Mouse (Mus musculus) heart, postnatal 25 days (tissue): ENCODE measurements around the gene Rfwd3. TPM values are rescaled to one million over a fixed set of nuclear protein-coding genes. Genes with fewer than 3 reads are reported as not detected.
"Not testable (repeated sequence)": the region's sequence is repeated elsewhere in the genome, so short reads cannot be mapped to it uniquely, and the experiment has no call there.

Source experiments
- DNase-seq: peaks from one replicate; pipeline ENCODE4 v3.0.0; 2022; ENCODE audit warnings: low spot score
- intact Hi-C: fragments of 180-260 bp; cut with DNase I; formaldehyde crosslinking; loops from one replicate; pipeline ENCODE4 v1.15.1; 2025
- total RNA-seq, 2 experiments: library from RNA; stranded (reverse); gene quantifications; 2 replicates each; pipeline ENCODE4 v1.2.3; 2021

The Rfwd3 gene
- total RNA-seq, 2 experiments from 2014 or later, result 16.7 to 17.9 TPM

GRCm38 (mm10) chr8:111298011-111298410 lies 2.0 kb downstream of the Rfwd3 start:
- intact Hi-C loops, result loop anchor here (2.0 kb wide), 1 partner anchor 39 kb away; the partner anchor contains the start of gene Glg1

GRCm38 (mm10) chr8:111291733-111292132 lies 8.3 kb downstream of the Rfwd3 start:
- intact Hi-C loops, result no loop called here
- no peak for DNase-seq

More at GRCm38 (mm10) chr8:111298011-111298410, 2.0 kb downstream of the Rfwd3 start:
- DNase-seq, result no peak

GRCm38 (mm10) chr8:111290586-111290985 lies 9.4 kb downstream of the Rfwd3 start:
- intact Hi-C loops, result no loop called here
- DNase-seq, result no peak

- no peak for DNase-seq
- intact Hi-C loops, result no loop called here
Observed at GRCm38 (mm10) chr8:111285603-111286002, 14.4 kb downstream of the Rfwd3 start.

- no peak for DNase-seq
- intact Hi-C loops, result no loop called here
Observed at GRCm38 (mm10) chr8:111282093-111282492, 17.9 kb downstream of the Rfwd3 start.

GRCm38 (mm10) chr8:111268277-111268676 lies 31.7 kb downstream of the Rfwd3 start:
- intact Hi-C loops, result no loop called here
- no peak for DNase-seq

GRCm38 (mm10) chr8:111266161-111266560 lies 33.9 kb downstream of the Rfwd3 start:
- intact Hi-C loops, DNase-seq: not testable (repeated sequence)

- intact Hi-C loops, result no loop called here
Observed at GRCm38 (mm10) chr8:111264693-111265220, 35.3 kb downstream of the Rfwd3 start.

GRCm38 (mm10) chr8:111261981-111262381 lies 38.0 kb downstream of the Rfwd3 start:
- intact Hi-C loops, result no loop called here
- no peak for DNase-seq

More at GRCm38 (mm10) chr8:111264693-111265220, 35.3 kb downstream of the Rfwd3 start:
- DNase-seq, result no peak

GRCm38 (mm10) chr8:111260251-111260650 lies 39.8 kb downstream of the Rfwd3 start:
- intact Hi-C loops, result no loop called here

GRCm38 (mm10) chr8:111259408-111259741 lies 40.6 kb downstream of the Rfwd3 start:
- intact Hi-C loops, result loop anchor here (2.0 to 10.0 kb wide), 6 partner anchors 39 to 225 kb away; partner anchors contain the start of genes Aars and Ddx19b
- DNase-seq, result no peak

More at GRCm38 (mm10) chr8:111260251-111260650, 39.8 kb downstream of the Rfwd3 start:
- no peak for DNase-seq

GRCm38 (mm10) chr8:111258631-111259407 lies 41.2 kb downstream of the Rfwd3 start, which contains the start of gene Glg1:
Gene Glg1 (minus strand): TSS chr8:111259216.
- intact Hi-C loops, result loop anchor here (2.0 to 10.0 kb wide), 6 partner anchors 40 to 224 kb away; partner anchors contain the start of genes Aars and Ddx19b

GRCm38 (mm10) chr8:111258010-111258630 lies 41.9 kb downstream of the Rfwd3 start:
- intact Hi-C loops, result loop anchor here (2.0 to 10.0 kb wide), 6 partner anchors 41 to 223 kb away; partner anchors contain the start of genes Aars and Ddx19b

More at GRCm38 (mm10) chr8:111258631-111259407, 41.2 kb downstream of the Rfwd3 start, which contains the start of gene Glg1:
- DNase-seq, result peak; percentile 90

GRCm38 (mm10) chr8:111252487-111253112 lies 47.4 kb downstream of the Rfwd3 start:
- DNase-seq, result no peak
- intact Hi-C loops, result loop anchor here (10.0 kb wide), 1 partner anchor 218 kb away; the partner anchor contains the start of genes Aars and Ddx19b

More at GRCm38 (mm10) chr8:111258010-111258630, 41.9 kb downstream of the Rfwd3 start:
- no peak for DNase-seq

GRCm38 (mm10) chr8:111250111-111250510 lies 49.9 kb downstream of the Rfwd3 start:
- DNase-seq, result no peak
- intact Hi-C loops, result loop anchor here (10.0 kb wide), 1 partner anchor 215 kb away; the partner anchor contains the start of genes Aars and Ddx19b

- DNase-seq, result no peak
- intact Hi-C loops, result no loop called here
Observed at GRCm38 (mm10) chr8:111248136-111248535, 51.9 kb downstream of the Rfwd3 start.

- intact Hi-C loops, result not testable (repeated sequence)
Observed at GRCm38 (mm10) chr8:111246864-111247263, 53.2 kb downstream of the Rfwd3 start.

GRCm38 (mm10) chr8:111246287-111246830 lies 53.7 kb downstream of the Rfwd3 start:
- no peak for DNase-seq
- intact Hi-C loops, result no loop called here

More at GRCm38 (mm10) chr8:111246864-111247263, 53.2 kb downstream of the Rfwd3 start:
- DNase-seq, result not testable (repeated sequence)

GRCm38 (mm10) chr8:111237301-111237700 lies 62.7 kb downstream of the Rfwd3 start:
- DNase-seq, result no peak
- intact Hi-C loops, result no loop called here
